In genomic region chrX:109119829-109120826, GRCm38 (mm10) we compare ENCODE assay signal across 10 mouse cellular contexts. TPM values are rescaled to one million over a fixed set of nuclear protein-coding genes. Genes with fewer than 3 reads are reported as not detected.
DNase-seq lines count a peak whose midpoint lies in the region; ATAC-seq lines count a peak whose summit lies in the region.
"Had no signal": no experiment of that assay in that cellular context is flagged by ENCODE, and none has a peak within 500 bp of the region (broad histone marks: within the 10 kb centered on the region; RNA-seq: fewer than 3 reads in every experiment).

No protein-coding gene starts in this region.

- no peak overlapping the region for H3K4me3 ChIP-seq in kidney, embryonic 16.5 days (ENCODE audit: low read length)
- H3K4me3 ChIP-seq in kidney, embryonic 14.5 days (ENCODE audit: low read length), result no peak overlapping the region
- H3K4me3 ChIP-seq in embryonic facial prominence, embryonic 14.5 days (ENCODE audit: low read depth, low read length), result no peak overlapping the region
- no peak overlapping the region for H3K4me3 ChIP-seq in forebrain, embryonic 12.5 days (replicated peaks)
- H3K4me3 ChIP-seq: embryonic facial prominence, embryonic 15.5 days had no signal

- H3K4me1 ChIP-seq in kidney, embryonic 16.5 days (ENCODE audit: insufficient read depth, low read length), result 0 out of 2 replicates have a peak, but pooled peaks cover 3% of the 10 kb centered on the region
- no peaks in the 10 kb centered on the region for H3K4me1 ChIP-seq in kidney, embryonic 14.5 days (ENCODE audit: control insufficient read depth, insufficient read depth, low read length)
- no peaks in the 10 kb centered on the region for H3K4me1 ChIP-seq in embryonic facial prominence, embryonic 14.5 days (ENCODE audit: control insufficient read depth, insufficient read depth, low read length)
- no peaks in the 10 kb centered on the region for H3K4me1 ChIP-seq in forebrain, embryonic 12.5 days
- H3K4me1 ChIP-seq: embryonic facial prominence, embryonic 15.5 days had no signal

- no peaks in the 10 kb centered on the region for H3K36me3 ChIP-seq in kidney, embryonic 16.5 days (ENCODE audit: insufficient read depth, low read length)
- no peaks in the 10 kb centered on the region for H3K36me3 ChIP-seq in kidney, embryonic 14.5 days (ENCODE audit: control insufficient read depth, insufficient read depth, low read length)
- H3K36me3 ChIP-seq in embryonic facial prominence, embryonic 14.5 days (ENCODE audit: control insufficient read depth, insufficient read depth, low read length), result no peaks in the 10 kb centered on the region
- H3K36me3 ChIP-seq in forebrain, embryonic 12.5 days (replicated peaks), result no peaks in the 10 kb centered on the region
- H3K36me3 ChIP-seq: embryonic facial prominence, embryonic 15.5 days had no signal

- no peaks in the 10 kb centered on the region for H3K27me3 ChIP-seq in kidney, embryonic 16.5 days (ENCODE audit: insufficient read depth, low read length)
- no peaks in the 10 kb centered on the region for H3K27me3 ChIP-seq in kidney, embryonic 14.5 days (ENCODE audit: control insufficient read depth, insufficient read depth, low read length)
- H3K27me3 ChIP-seq in embryonic facial prominence, embryonic 14.5 days (replicated peaks; ENCODE audit: control insufficient read depth, insufficient read depth, low read length), result no peaks in the 10 kb centered on the region
- no peaks in the 10 kb centered on the region for H3K27me3 ChIP-seq in forebrain, embryonic 12.5 days
- H3K27me3 ChIP-seq: embryonic facial prominence, embryonic 15.5 days had no signal

- no peak overlapping the region for H3K27ac ChIP-seq in kidney, embryonic 16.5 days (ENCODE audit: low read length)
- no peak overlapping the region for H3K27ac ChIP-seq in kidney, embryonic 14.5 days (ENCODE audit: low read depth, low read length)
- no peak overlapping the region for H3K27ac ChIP-seq in embryonic facial prominence, embryonic 14.5 days (replicated peaks; ENCODE audit: low read depth, low read length)
- no peak overlapping the region for H3K27ac ChIP-seq in forebrain, embryonic 12.5 days
- H3K27ac ChIP-seq: embryonic facial prominence, embryonic 15.5 days had no signal

- peak; percentile 70; the same call in 1 of the 2 replicates for ATAC-seq in kidney, embryonic 16.5 days (ENCODE audit: low FRiP score, low TSS enrichment)
- no peak for ATAC-seq in kidney, embryonic 14.5 days (ENCODE audit: low FRiP score, low TSS enrichment)
- ATAC-seq in embryonic facial prominence, embryonic 14.5 days (ENCODE audit: low read depth), result 0 out of 2 replicates have a peak, but pooled peaks have one; percentile 39
- ATAC-seq in monocyte, adult 5-6 weeks (replicated peaks; ENCODE audit: insufficient number of reproducible peaks, low FRiP score, low TSS enrichment, poor library complexity, severe bottlenecking), result peak; percentile 56; the same call in 1 of the 2 replicates
- no peak for ATAC-seq in forebrain, embryonic 12.5 days (ENCODE audit: low FRiP score)

- peak; percentile 56 to 57 for DNase-seq in cerebellum, postnatal 10 days
- DNase-seq in cerebellum, adult 18-20 months, result no peak
- no peak for DNase-seq in embryonic facial prominence, embryonic 14.5 days (ENCODE audit: low spot score)
- DNase-seq in layer of hippocampus, postnatal 36 days, result no peak
- DNase-seq: kidney, postnatal 36 days had no signal

- H3K9ac ChIP-seq in kidney, embryonic 16.5 days (replicated peaks; ENCODE audit: low read length), result no peak overlapping the region
- H3K9ac ChIP-seq in kidney, embryonic 14.5 days (ENCODE audit: low read depth, low read length), result no peak overlapping the region
- H3K9ac ChIP-seq in embryonic facial prominence, embryonic 14.5 days (ENCODE audit: low read depth, low read length), result no peak overlapping the region
- H3K9ac ChIP-seq in forebrain, embryonic 12.5 days, result no peak overlapping the region
- H3K9ac ChIP-seq: embryonic facial prominence, embryonic 15.5 days had no signal

- H3K4me2 ChIP-seq in kidney, embryonic 16.5 days (replicated peaks; ENCODE audit: low read depth, low read length), result no peak overlapping the region
- H3K4me2 ChIP-seq in kidney, embryonic 14.5 days (replicated peaks; ENCODE audit: low read depth, low read length), result no peak overlapping the region
- H3K4me2 ChIP-seq in embryonic facial prominence, embryonic 14.5 days (ENCODE audit: low read depth, low read length), result no peak overlapping the region
- H3K4me2 ChIP-seq in forebrain, embryonic 12.5 days, result no peak overlapping the region
- H3K4me2 ChIP-seq: embryonic facial prominence, embryonic 15.5 days had no signal

- no peaks in the 10 kb centered on the region for H3K9me3 ChIP-seq in kidney, embryonic 16.5 days (ENCODE audit: low read length)
- H3K9me3 ChIP-seq in kidney, embryonic 14.5 days (ENCODE audit: control insufficient read depth, low read length), result no peaks in the 10 kb centered on the region
- no peaks in the 10 kb centered on the region for H3K9me3 ChIP-seq in embryonic facial prominence, embryonic 14.5 days (ENCODE audit: control insufficient read depth, low read length)
- no peaks in the 10 kb centered on the region for H3K9me3 ChIP-seq in forebrain, embryonic 12.5 days
- H3K9me3 ChIP-seq: embryonic facial prominence, embryonic 15.5 days had no signal

- 76% methylated on average over 14 of the region's 14 CpGs for WGBS in kidney, embryonic 16.5 days
- WGBS in kidney, embryonic 14.5 days, result 82% methylated on average over 14 of the region's 14 CpGs
- WGBS in embryonic facial prominence, embryonic 14.5 days, result 77% methylated on average over 14 of the region's 14 CpGs
- WGBS in forebrain, embryonic 12.5 days, result 86% methylated on average over 14 of the region's 14 CpGs

RNA-seq across cellular contexts. Expression of gene Sh3bgrl, which starts 25.0 kb away (rescaled TPM):
- polyA plus RNA-seq in kidney, embryonic 16.5 days (2015; fragmentation: Nextera tagmentation; extraction: Ambion mirVana), result 121 TPM in 2 replicates
- 145 and 169 TPM in 2 replicates for polyA plus RNA-seq in kidney, embryonic 14.5 days (2014; fragmentation: Nextera tagmentation; extraction: Ambion mirVana)
- polyA plus RNA-seq in embryonic facial prominence, embryonic 14.5 days (2014; fragmentation: Nextera tagmentation; extraction: Ambion mirVana), result 88.5 and 102 TPM in 2 replicates
- total RNA-seq in monocyte, adult 5-6 weeks (2017), result 159 to 278 TPM (median 277 TPM) in 3 replicates
- 10 to 100 TPM; 84.8 to 93.0 TPM for total RNA-seq in layer of hippocampus, postnatal 36 days (2021)
- 236 TPM in 2 replicates for polyA plus RNA-seq in forebrain, embryonic 12.5 days (2016; fragmentation: Nextera tagmentation; extraction: Ambion mirVana)

Comparison
In these comparisons a context has a peak if more than half of its experiments do, and no peak if none do; other contexts are left out.
1. DNase-seq: peak in cerebellum, postnatal 10 days (2 of 2); none in cerebellum, adult 18-20 months (0 of 2), embryonic facial prominence, embryonic 14.5 days (single experiment) and layer of hippocampus, postnatal 36 days (0 of 2).
2. ATAC-seq: peak in kidney, embryonic 16.5 days (single experiment), embryonic facial prominence, embryonic 14.5 days (single experiment) and monocyte, adult 5-6 weeks (single experiment); none in kidney, embryonic 14.5 days (single experiment) and forebrain, embryonic 12.5 days (single experiment).